ENCODE assay signal across 8 mouse cellular contexts in genomic region chr4:21814029-21814428, GRCm38 (mm10). TPM values are rescaled to one million over a fixed set of nuclear protein-coding genes. Genes with fewer than 3 reads are reported as not detected.
DNase-seq lines count a peak whose midpoint lies in the region; ATAC-seq and TF ChIP-seq lines count a peak whose summit lies in the region.

No protein-coding gene starts in this region.

- intact Hi-C loops in gastrocnemius, adult 2 months (cut with DNase I), result loop anchor here (2.0 to 5.0 kb wide), 2 partner anchors 87 to 277 kb away; partner anchors contain the start of gene Ccnc
- intact Hi-C loops in gastrocnemius, postnatal 36 days (cut with DNase I), result loop anchor here (10.0 kb wide), 1 partner anchor 269 kb away; no protein-coding TSS in a partner anchor

- H3K36me3 ChIP-seq in forebrain, embryonic 14.5 days (ENCODE audit: control insufficient read depth, insufficient read depth, low read length), result peaks cover 42% of the 10 kb centered on the region
- peaks cover 13% of the 10 kb centered on the region for H3K36me3 ChIP-seq in hindbrain, embryonic 16.5 days (ENCODE audit: control insufficient read depth, insufficient read depth, low read length)

- DNase-seq in gastrocnemius, adult 2 months, result peak; percentile 19
- DNase-seq in gastrocnemius, postnatal 36 days, result no peak
- peak; percentile 50 for DNase-seq in c-Kit-positive CD71-positive TER-119-negative erythroid progenitor cells, embryonic 14.5 days (ENCODE audit: low read depth)
- DNase-seq in forebrain, embryonic 14.5 days (ENCODE audit: low spot score), result peak; percentile 92
- peak; percentile 27 to 59 for DNase-seq in layer of hippocampus, postnatal 14 days (ENCODE audit: low spot score in 2 of 2)
- peak; percentile 69 for DNase-seq in lung, postnatal 36 days
- peak; percentile 15 for DNase-seq in spleen, adult 12 weeks (ENCODE audit: low spot score)

- no peaks in the 10 kb centered on the region for H3K4me1 ChIP-seq in forebrain, embryonic 14.5 days (ENCODE audit: control insufficient read depth, insufficient read depth, low read length)
- no peaks in the 10 kb centered on the region for H3K4me1 ChIP-seq in hindbrain, embryonic 16.5 days (ENCODE audit: control insufficient read depth, insufficient read depth, low read depth, low read length)

- peak; percentile 91 for TF ChIP-seq CTCF in gastrocnemius, adult 2 months (IDR thresholded peaks at IDR 0.05)

- 38% methylated on average over 2 of the region's 2 CpGs for WGBS in forebrain, embryonic 14.5 days
- WGBS in hindbrain, embryonic 16.5 days, result 40% methylated on average over 2 of the region's 2 CpGs

- no peaks in the 10 kb centered on the region for H3K9me3 ChIP-seq in forebrain, embryonic 14.5 days (replicated peaks; ENCODE audit: control insufficient read depth, low read length)
- H3K9me3 ChIP-seq in hindbrain, embryonic 16.5 days (ENCODE audit: control insufficient read depth, low read length), result no peaks in the 10 kb centered on the region

- peak; percentile 93 for ATAC-seq in forebrain, embryonic 14.5 days
- ATAC-seq in hindbrain, embryonic 16.5 days, result peak; percentile 91

- no peak overlapping the region for H3K27ac ChIP-seq in gastrocnemius, adult 2 months
- no peak overlapping the region for H3K27ac ChIP-seq in forebrain, embryonic 14.5 days (ENCODE audit: low read depth, low read length)
- H3K27ac ChIP-seq in hindbrain, embryonic 16.5 days (ENCODE audit: low read depth, low read length), result no peak overlapping the region

- H3K4me2 ChIP-seq in forebrain, embryonic 14.5 days (ENCODE audit: low read length), result no peak overlapping the region
- no peak overlapping the region for H3K4me2 ChIP-seq in hindbrain, embryonic 16.5 days (ENCODE audit: low read length)

- H3K27me3 ChIP-seq in forebrain, embryonic 14.5 days (replicated peaks; ENCODE audit: control insufficient read depth, insufficient read depth, low read length), result no peaks in the 10 kb centered on the region
- H3K27me3 ChIP-seq in hindbrain, embryonic 16.5 days (replicated peaks; ENCODE audit: control insufficient read depth, insufficient read depth, low read length), result no peaks in the 10 kb centered on the region

- H3K9ac ChIP-seq in forebrain, embryonic 14.5 days (ENCODE audit: low read length), result no peak overlapping the region
- no peak overlapping the region for H3K9ac ChIP-seq in hindbrain, embryonic 16.5 days (ENCODE audit: low read depth, low read length)

- no peak overlapping the region for H3K4me3 ChIP-seq in gastrocnemius, adult 2 months
- no peak overlapping the region for H3K4me3 ChIP-seq in forebrain, embryonic 14.5 days (ENCODE audit: low read depth, low read length)
- H3K4me3 ChIP-seq in hindbrain, embryonic 16.5 days (ENCODE audit: low read length), result no peak overlapping the region

RNA-seq across cellular contexts. Expression of gene Pnisr, which starts 33.4 kb away (rescaled TPM):
- total RNA-seq in gastrocnemius, adult 2 months (2021), result 10 to 100 TPM; 48.9 to 49.2 TPM
- 10 to 100 TPM; 34.2 to 38.9 TPM for total RNA-seq in gastrocnemius, postnatal 36 days (2021)
- polyA plus RNA-seq in forebrain, embryonic 14.5 days (2014; fragmentation: Nextera tagmentation; extraction: Ambion mirVana), result 123 and 157 TPM in 2 replicates
- polyA plus RNA-seq in hindbrain, embryonic 16.5 days (2015; fragmentation: Nextera tagmentation; extraction: Ambion mirVana), result 155 and 157 TPM in 2 replicates
- total RNA-seq in layer of hippocampus, postnatal 14 days (2021), result 100 to 1,000 TPM; 181 to 183 TPM

RNA-seq across cellular contexts. Expression of gene Tstd3, which starts 47.0 kb away (rescaled TPM):
- total RNA-seq in gastrocnemius, adult 2 months (2021), result 10 to 100 TPM; 10.8 to 15.1 TPM
- 10 to 100 TPM; 11.1 to 11.4 TPM for total RNA-seq in gastrocnemius, postnatal 36 days (2021)
- polyA plus RNA-seq in forebrain, embryonic 14.5 days (2014; fragmentation: Nextera tagmentation; extraction: Ambion mirVana), result 16.5 and 17.1 TPM in 2 replicates
- polyA plus RNA-seq in hindbrain, embryonic 16.5 days (2015; fragmentation: Nextera tagmentation; extraction: Ambion mirVana), result 25.4 and 28.5 TPM in 2 replicates
- total RNA-seq in layer of hippocampus, postnatal 14 days (2021), result 10 to 100 TPM; 20.6 to 23.0 TPM

RNA-seq across cellular contexts. Expression of gene Usp45, which starts 47.1 kb away (rescaled TPM):
- total RNA-seq in gastrocnemius, adult 2 months (2021), result 10 to 100 TPM; 21.2 to 22.3 TPM
- total RNA-seq in gastrocnemius, postnatal 36 days (2021), result 10 to 100 TPM; 16.2 to 18.9 TPM
- polyA plus RNA-seq in forebrain, embryonic 14.5 days (2014; fragmentation: Nextera tagmentation; extraction: Ambion mirVana), result 8.7 and 10.4 TPM in 2 replicates
- 5.2 and 5.4 TPM in 2 replicates for polyA plus RNA-seq in hindbrain, embryonic 16.5 days (2015; fragmentation: Nextera tagmentation; extraction: Ambion mirVana)
- 10 to 100 TPM; 38.5 to 48.3 TPM for total RNA-seq in layer of hippocampus, postnatal 14 days (2021)

Comparison
In these comparisons a context has a peak if more than half of its experiments do, and no peak if none do; other contexts are left out.
1. DNase-seq: peak in gastrocnemius, adult 2 months (single experiment), c-Kit-positive CD71-positive TER-119-negative erythroid progenitor cells, embryonic 14.5 days (single experiment), forebrain, embryonic 14.5 days (single experiment), layer of hippocampus, postnatal 14 days (2 of 2), lung, postnatal 36 days (single experiment) and spleen, adult 12 weeks (single experiment); none in gastrocnemius, postnatal 36 days (0 of 2).